Mouse (Mus musculus): ENCODE data around the gene Tmem40.

Gene Tmem40

DNA sequence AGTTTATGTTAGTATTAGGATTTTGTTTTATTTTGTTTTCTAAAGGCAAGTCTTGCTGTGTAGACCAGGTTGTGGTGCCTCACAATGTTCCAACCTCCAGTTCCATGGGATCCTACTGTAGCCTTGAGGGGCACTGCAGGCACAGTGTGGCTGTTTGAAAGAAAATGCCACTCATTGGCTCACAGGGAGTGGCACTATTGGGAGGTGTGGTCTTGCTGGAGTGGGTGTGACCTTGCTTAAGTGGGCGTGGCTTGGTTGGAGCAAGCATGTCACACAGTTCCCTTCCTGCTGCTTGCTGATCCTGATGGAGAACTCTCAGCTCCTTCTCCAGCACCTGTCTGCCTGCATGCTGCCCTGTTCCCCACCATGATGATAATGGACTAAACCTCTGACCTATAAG, 18.6 kb downstream of the Tmem40 start:
- CTCF ChIA-PET, result interaction anchor here in 2 of 4 experiments (0.6 to 2.2 kb wide), 4 partner anchors 9 to 56 kb away, joined by 3 to 5 read pairs (median 4); no protein-coding TSS in a partner anchor
- POLR2A ChIA-PET, result interaction anchor here in 3 of 4 experiments (0.6 to 7.5 kb wide), 19 partner anchors 11 to 68 kb away, joined by 3 to 55 read pairs (median 4); partner anchors contain the start of genes Raf1 (in 1 of the 3), Rpl32 (in 1 of the 3) and Tmem40 (in 1 of the 3)

DNA sequence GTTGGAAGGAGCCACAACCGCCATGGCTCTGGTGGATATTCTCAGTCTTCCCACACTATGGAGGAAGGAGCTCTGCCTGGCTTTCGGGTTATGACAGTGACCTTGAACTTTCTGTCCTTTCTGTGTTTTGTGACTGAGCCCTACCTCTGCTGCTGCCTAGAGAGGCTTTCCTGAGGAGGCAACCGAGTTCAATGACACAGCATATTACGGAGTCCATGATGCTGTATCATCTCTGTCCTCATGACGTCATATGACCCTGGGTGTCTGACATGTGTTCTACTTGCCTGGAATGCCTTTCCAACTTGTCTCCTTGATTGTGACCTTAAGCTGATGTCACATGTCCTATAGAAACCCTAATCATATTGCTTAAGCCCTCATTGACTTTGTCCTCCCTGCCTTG, 23.2 kb downstream of the Tmem40 start:
- ChIA-PET POLR2A (interaction anchor here in 3 of 4 experiments (0.6 to 7.5 kb wide), 29 partner anchors 8 to 70 kb away, joined by 3 to 55 read pairs (median 4); partner anchors contain the start of genes Rpl32 (in 2 of the 3) and Tmem40 (in 1 of the 3)), CTCF (interaction anchor here (0.7 to 1.7 kb wide), 11 partner anchors 10 to 64 kb away, joined by 3 to 7 read pairs (median 3); no protein-coding TSS in a partner anchor)

GRCm38 (mm10) chr6:115734909-115735308, 27.3 kb downstream of the Tmem40 start:
- ChIA-PET CTCF (interaction anchor here (0.6 to 1.2 kb wide), 27 partner anchors 9 to 218 kb away, joined by 3 to 12 read pairs (median 4); partner anchors contain the start of gene Cand2 (in 1 of the 4)), POLR2A (interaction anchor here in 3 of 4 experiments (0.6 to 1.8 kb wide), 13 partner anchors 9 to 194 kb away, joined by 3 to 10 read pairs (median 3); partner anchors contain the start of genes Raf1 (in 1 of the 3) and Rpl32 (in 1 of the 3))

DNA sequence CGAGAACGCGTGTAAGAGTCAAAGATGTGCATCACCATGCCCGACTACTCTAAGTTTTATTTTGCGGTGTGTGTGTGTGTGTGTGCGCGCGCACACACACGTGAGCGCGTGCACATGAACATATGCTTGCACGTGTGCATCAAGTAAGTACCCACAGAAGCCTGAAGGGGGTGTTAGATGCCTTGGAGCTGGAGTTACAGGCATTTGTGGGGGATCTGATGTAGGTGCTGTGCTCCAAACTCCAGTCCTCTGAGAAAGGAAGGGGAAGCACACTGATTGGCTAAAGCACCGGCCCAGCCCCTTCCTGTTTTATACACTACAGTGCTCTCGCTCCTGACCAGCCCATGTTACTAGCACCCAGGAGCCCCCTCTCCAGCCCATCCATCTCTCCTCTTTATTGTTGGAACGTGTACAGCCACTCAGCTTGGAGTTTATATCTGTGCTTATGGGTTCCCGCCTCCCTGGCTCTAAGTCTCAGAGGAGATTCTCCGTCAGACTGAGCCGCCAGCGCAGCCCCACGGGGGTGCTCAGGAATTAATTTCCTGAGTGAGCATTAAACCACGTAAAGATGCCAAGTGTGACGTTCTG, 29.8 kb downstream of the Tmem40 start:
- CTCF ChIA-PET, result interaction anchor here in 3 of 4 experiments (0.6 to 1.8 kb wide), 14 partner anchors 15 to 125 kb away, joined by 3 to 11 read pairs (median 4); partner anchors contain the start of gene Cand2 (in 1 of the 3)
- POLR2A ChIA-PET, result interaction anchor here (0.5 to 8.3 kb wide), 54 partner anchors 8 to 194 kb away, joined by 3 to 74 read pairs (median 4); partner anchors contain the start of genes Raf1 (in 2 of the 4), Rpl32 (in 2 of the 4) and Tmem40 (in 1 of the 4)

GRCm38 (mm10) chr6:115730560-115731342, 31.5 kb downstream of the Tmem40 start:
- CTCF ChIA-PET, result interaction anchor here in 3 of 4 experiments (0.8 to 1.5 kb wide), 7 partner anchors 13 to 190 kb away, joined by 3 to 9 read pairs (median 4); no protein-coding TSS in a partner anchor
- POLR2A ChIA-PET, result interaction anchor here (0.6 to 8.3 kb wide), 39 partner anchors 8 to 607 kb away, joined by 3 to 130 read pairs (median 4); partner anchors contain the start of genes Efcab12 (in 2 of the 4), Raf1 (in 2 of the 4), Ift122 (in 1 of the 4) and Mbd4 (in 1 of the 4)

DNA sequence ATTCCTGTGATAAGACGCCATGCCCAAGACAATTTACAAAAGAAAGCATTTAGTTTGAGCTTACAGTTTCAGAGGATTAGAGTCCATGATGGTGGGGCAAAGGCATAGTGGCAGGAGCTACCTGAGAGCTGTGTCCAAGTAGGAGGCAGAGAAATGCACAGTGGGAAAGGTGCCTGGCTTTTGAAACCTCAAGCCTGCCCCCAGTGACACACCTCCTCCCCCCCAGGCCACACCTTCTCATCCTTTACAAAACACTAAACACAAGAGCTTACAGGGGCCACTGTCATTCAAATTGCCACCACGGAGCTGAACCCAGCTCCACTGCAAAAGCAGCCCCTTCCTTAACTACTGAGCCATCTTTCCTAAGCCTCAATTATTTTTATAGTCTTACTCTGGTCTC, 34.6 kb downstream of the Tmem40 start:
- POLR2A ChIA-PET, result interaction anchor here (0.5 to 8.3 kb wide), 83 partner anchors 9 to 1485 kb away, joined by 3 to 130 read pairs (median 4); partner anchors contain the start of genes Raf1 (in 4 of the 4), Rpl32 (in 2 of the 4), Tmem40 (in 2 of the 4) and Cand2 (in 1 of the 4)
- CTCF ChIA-PET, result interaction anchor here (0.5 to 2.5 kb wide), 57 partner anchors 9 to 399 kb away, joined by 3 to 24 read pairs (median 5); partner anchors contain the start of genes Cand2 (in 1 of the 4), Mbd4 (in 1 of the 4) and Raf1 (in 1 of the 4)

- POLR2A ChIA-PET, result interaction anchor here (0.5 to 8.3 kb wide), 66 partner anchors 9 to 758 kb away, joined by 3 to 130 read pairs (median 4); partner anchors contain the start of genes Raf1 (in 4 of the 4), Rpl32 (in 2 of the 4), Tmem40 (in 2 of the 4) and Cand2 (in 1 of the 4)
- CTCF ChIA-PET, result interaction anchor here (0.5 to 2.5 kb wide), 38 partner anchors 9 to 400 kb away, joined by 3 to 24 read pairs (median 5); partner anchors contain the start of genes Cand2 (in 1 of the 4) and Raf1 (in 1 of the 4)
Observed at GRCm38 (mm10) chr6:115727108-115727507, 35.1 kb downstream of the Tmem40 start.

- ChIA-PET CTCF (interaction anchor here in 2 of 4 experiments (1.0 to 1.9 kb wide), 3 partner anchors 7 to 21 kb away, joined by 4 to 5 read pairs (median 4); no protein-coding TSS in a partner anchor), POLR2A (interaction anchor here in 2 of 4 experiments (1.3 to 2.8 kb wide), 6 partner anchors 8 to 28 kb away, joined by 3 to 10 read pairs (median 4); no protein-coding TSS in a partner anchor)
Observed at GRCm38 (mm10) chr6:115722246-115722645, 40.0 kb downstream of the Tmem40 start.

GRCm38 (mm10) chr6:115717715-115718558, 44.3 kb downstream of the Tmem40 start:
- CTCF ChIA-PET, result interaction anchor here (0.6 to 3.3 kb wide), 36 partner anchors 9 to 290 kb away, joined by 3 to 30 read pairs (median 5); partner anchors contain the start of gene Cand2 (in 1 of the 4)
- POLR2A ChIA-PET, result interaction anchor here (0.5 to 10.6 kb wide), 97 partner anchors 9 to 835 kb away, joined by 3 to 161 read pairs (median 6); partner anchors contain the start of genes Raf1 (in 4 of the 4), Rpl32 (in 4 of the 4), Efcab12 (in 2 of the 4) and Tmem40 (in 2 of the 4)

- POLR2A ChIA-PET, result interaction anchor here (0.5 to 10.6 kb wide), 79 partner anchors 8 to 834 kb away, joined by 3 to 161 read pairs (median 6); partner anchors contain the start of genes Raf1 (in 3 of the 4), Rpl32 (in 3 of the 4), Efcab12 (in 2 of the 4) and Tmem40 (in 2 of the 4)
- CTCF ChIA-PET, result interaction anchor here in 3 of 4 experiments (0.6 to 3.3 kb wide), 19 partner anchors 10 to 592 kb away, joined by 3 to 30 read pairs (median 7); partner anchors contain the start of gene Rpl32 (in 1 of the 3)
Observed at GRCm38 (mm10) chr6:115717101-115717652, 45.0 kb downstream of the Tmem40 start.

- CTCF ChIA-PET, result interaction anchor here in 3 of 4 experiments (0.7 to 2.4 kb wide), 6 partner anchors 9 to 17 kb away, joined by 3 to 5 read pairs (median 4); no protein-coding TSS in a partner anchor
Observed at GRCm38 (mm10) chr6:115711261-115711660, 50.9 kb downstream of the Tmem40 start.

DNA sequence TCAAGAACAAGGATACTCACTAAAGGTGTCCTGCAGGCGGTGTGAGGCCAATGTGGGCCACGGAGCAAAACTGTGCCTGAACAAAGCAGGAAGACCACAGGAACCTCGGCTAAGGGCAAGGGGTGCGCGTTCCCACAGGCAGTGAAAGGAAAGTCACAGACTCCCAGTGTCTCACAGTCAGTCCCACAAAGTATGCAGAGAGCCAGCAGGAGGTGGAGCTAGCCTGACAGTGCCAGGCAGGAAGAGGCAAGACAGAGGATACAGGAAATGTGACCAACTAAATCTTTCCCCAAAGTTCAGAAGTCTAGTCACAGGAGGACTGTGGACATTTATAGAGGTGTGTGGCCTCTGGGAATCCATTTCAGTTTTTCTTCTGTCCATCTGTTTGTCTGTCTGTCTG, 59.3 kb downstream of the Tmem40 start:
- POLR2A ChIA-PET, result interaction anchor here in 3 of 4 experiments (0.6 to 15.3 kb wide), 14 partner anchors 8 to 100 kb away, joined by 3 to 329 read pairs (median 6); partner anchors contain the start of gene Raf1 (in 2 of the 3)

More at GRCm38 (mm10) chr6:115711261-115711660, 50.9 kb downstream of the Tmem40 start:
- POLR2A ChIA-PET, result interaction anchor here in 3 of 4 experiments (0.7 to 10.6 kb wide), 14 partner anchors 10 to 127 kb away, joined by 3 to 161 read pairs (median 3); partner anchors contain the start of gene Efcab12 (in 1 of the 3)

GRCm38 (mm10) chr6:115701302-115701701, 60.9 kb downstream of the Tmem40 start:
- POLR2A ChIA-PET, result interaction anchor here (0.6 to 15.3 kb wide), 33 partner anchors 8 to 107 kb away, joined by 3 to 329 read pairs (median 4); partner anchors contain the start of genes Raf1 (in 2 of the 4) and Rpl32 (in 1 of the 4)

More for the DNA sequence above, 59.3 kb downstream of the Tmem40 start:
- CTCF ChIA-PET, result interaction anchor here in 2 of 4 experiments (0.6 to 2.5 kb wide), 10 partner anchors 11 to 476 kb away, joined by 3 to 30 read pairs (median 4); partner anchors contain the start of gene Gm17482 (in 1 of the 2)

GRCm38 (mm10) chr6:115700778-115701177, 61.4 kb downstream of the Tmem40 start:
- ChIA-PET POLR2A (interaction anchor here in 3 of 4 experiments (0.6 to 15.3 kb wide), 17 partner anchors 10 to 107 kb away, joined by 3 to 329 read pairs (median 5); partner anchors contain the start of genes Raf1 (in 2 of the 3) and Rpl32 (in 1 of the 3)), CTCF (interaction anchor here in 3 of 4 experiments (0.8 to 3.1 kb wide), 11 partner anchors 10 to 162 kb away, joined by 3 to 30 read pairs (median 4); no protein-coding TSS in a partner anchor)

More at GRCm38 (mm10) chr6:115701302-115701701, 60.9 kb downstream of the Tmem40 start:
- CTCF ChIA-PET, result interaction anchor here (0.7 to 2.5 kb wide), 27 partner anchors 8 to 162 kb away, joined by 3 to 30 read pairs (median 5); partner anchors contain the start of genes Cand2 (in 1 of the 4), Ift122 (in 1 of the 4), Mbd4 (in 1 of the 4) and Rpl32 (in 1 of the 4)

GRCm38 (mm10) chr6:115698699-115699098, 63.5 kb downstream of the Tmem40 start:
- CTCF ChIA-PET, result interaction anchor here (0.5 to 3.1 kb wide), 35 partner anchors 10 to 282 kb away, joined by 3 to 20 read pairs (median 4); partner anchors contain the start of genes Cand2 (in 1 of the 4), Efcab12 (in 1 of the 4), Ift122 (in 1 of the 4) and Mbd4 (in 1 of the 4)
- POLR2A ChIA-PET, result interaction anchor here in 3 of 4 experiments (0.6 to 15.3 kb wide), 50 partner anchors 10 to 500 kb away, joined by 3 to 329 read pairs (median 4); partner anchors contain the start of genes Raf1 (in 3 of the 3), Rpl32 (in 2 of the 3), Cand2 (in 1 of the 3) and Ift122 (in 1 of the 3)
